Mouse (Mus musculus): Measurements from ENCODE around the gene Obsl1. TPM values are rescaled to one million over a fixed set of nuclear protein-coding genes. Genes with fewer than 3 reads are reported as not detected.

Obsl1 gene
- polyA plus RNA-seq, 1 experiment: 41.1 TPM

GRCm38 (mm10) chr1:75448052-75448431 lies 58.2 kb downstream of the Obsl1 start:
- WGBS: 25% methylated on average over 7 of the region's 7 CpGs
- TF ChIP-seq POLR2A (IDR thresholded peaks at IDR 0.05; ENCODE audit: borderline replicate concordance, insufficient read depth, low read length) (no peak), CTCF (IDR thresholded peaks at IDR 0.05; ENCODE audit: borderline replicate concordance, insufficient read depth, low read depth, low read length) (no peak)
- H3K4me3 ChIP-seq (replicated peaks; ENCODE audit: insufficient read depth, low read depth, low read length): no peak overlapping the region
- H3K4me1 ChIP-seq (ENCODE audit: control insufficient read depth, insufficient read depth, low read length): peaks cover 37% of the 10 kb centered on the region
- H3K27ac ChIP-seq (ENCODE audit: insufficient read depth, low read length): no peak overlapping the region
- DNase-seq: no peak
- H3K27me3 ChIP-seq (ENCODE audit: control insufficient read depth, insufficient read depth, low read length): no peaks in the 10 kb centered on the region; the same call in 1 of the 2 replicates

GRCm38 (mm10) chr1:75447265-75448051 lies 58.8 kb downstream of the Obsl1 start:
- no peaks in the 10 kb centered on the region; the same call in 1 of the 2 replicates for H3K27me3 ChIP-seq (ENCODE audit: control insufficient read depth, insufficient read depth, low read length)
- no peak overlapping the region for H3K4me3 ChIP-seq (replicated peaks; ENCODE audit: insufficient read depth, low read depth, low read length)
- no peak overlapping the region for H3K27ac ChIP-seq (ENCODE audit: insufficient read depth, low read length)
- WGBS: 24% methylated on average over 10 of the region's 10 CpGs
- H3K4me1 ChIP-seq (ENCODE audit: control insufficient read depth, insufficient read depth, low read length): peaks cover 39% of the 10 kb centered on the region
- no peak for TF ChIP-seq CTCF (IDR thresholded peaks at IDR 0.05; ENCODE audit: borderline replicate concordance, insufficient read depth, low read depth, low read length)
- no peak for DNase-seq

GRCm38 (mm10) chr1:75446656-75447055 lies 59.6 kb downstream of the Obsl1 start:
- no peaks in the 10 kb centered on the region; the same call in 1 of the 2 replicates for H3K27me3 ChIP-seq (ENCODE audit: control insufficient read depth, insufficient read depth, low read length)
- WGBS: 45% methylated on average over 20 of the region's 20 CpGs
- DNase-seq: no peak
- H3K27ac ChIP-seq (ENCODE audit: insufficient read depth, low read length): no peak overlapping the region
- TF ChIP-seq CTCF (IDR thresholded peaks at IDR 0.05; ENCODE audit: borderline replicate concordance, insufficient read depth, low read depth, low read length): no peak
- no peak for TF ChIP-seq POLR2A (IDR thresholded peaks at IDR 0.05; ENCODE audit: borderline replicate concordance, insufficient read depth, low read length)
- peaks cover 47% of the 10 kb centered on the region for H3K4me1 ChIP-seq (ENCODE audit: control insufficient read depth, insufficient read depth, low read length)
- no peak overlapping the region for H3K4me3 ChIP-seq (replicated peaks; ENCODE audit: insufficient read depth, low read depth, low read length)

GRCm38 (mm10) chr1:75445751-75446611 lies 60.3 kb downstream of the Obsl1 start:
- H3K4me3 ChIP-seq (replicated peaks; ENCODE audit: insufficient read depth, low read depth, low read length): no peak overlapping the region
- peaks cover 54% of the 10 kb centered on the region for H3K4me1 ChIP-seq (ENCODE audit: control insufficient read depth, insufficient read depth, low read length)
- peak overlapping the region; percentile 95 for H3K27ac ChIP-seq (ENCODE audit: insufficient read depth, low read length)
- no peaks in the 10 kb centered on the region; the same call in 1 of the 2 replicates for H3K27me3 ChIP-seq (ENCODE audit: control insufficient read depth, insufficient read depth, low read length)
- DNase-seq: peak; percentile 83 to 90
- TF ChIP-seq CTCF (IDR thresholded peaks at IDR 0.05; ENCODE audit: borderline replicate concordance, insufficient read depth, low read depth, low read length) (peak; percentile 95), POLR2A (IDR thresholded peaks at IDR 0.05; ENCODE audit: borderline replicate concordance, insufficient read depth, low read length) (peak; percentile 27; the same call in 1 of the 2 replicates)
- WGBS: 6% methylated on average over 22 of the region's 22 CpGs

GRCm38 (mm10) chr1:75445141-75445701 lies 61.0 kb downstream of the Obsl1 start:
- TF ChIP-seq CTCF (IDR thresholded peaks at IDR 0.05; ENCODE audit: borderline replicate concordance, insufficient read depth, low read depth, low read length): no peak
- TF ChIP-seq POLR2A (IDR thresholded peaks at IDR 0.05; ENCODE audit: borderline replicate concordance, insufficient read depth, low read length): no peak
- Histone ChIP-seq H3K4me3 (replicated peaks; ENCODE audit: insufficient read depth, low read depth, low read length) (no peak overlapping the region), H3K27ac (ENCODE audit: insufficient read depth, low read length) (peak overlapping the region; percentile 95), H3K27me3 (ENCODE audit: control insufficient read depth, insufficient read depth, low read length) (no peaks in the 10 kb centered on the region), H3K4me1 (ENCODE audit: control insufficient read depth, insufficient read depth, low read length) (peaks cover 62% of the 10 kb centered on the region)
- peak; percentile 55 to 60 for DNase-seq
- WGBS: 5% methylated on average over 9 of the region's 9 CpGs

GRCm38 (mm10) chr1:75444208-75444607 lies 62.0 kb downstream of the Obsl1 start:
- 24% methylated on average over 3 of the region's 3 CpGs for WGBS
- H3K27ac ChIP-seq (ENCODE audit: insufficient read depth, low read length): peak overlapping the region; percentile 85
- DNase-seq: peak in 1 of 2 experiments; percentile 41
- no peaks in the 10 kb centered on the region for H3K27me3 ChIP-seq (ENCODE audit: control insufficient read depth, insufficient read depth, low read length)
- H3K4me1 ChIP-seq (ENCODE audit: control insufficient read depth, insufficient read depth, low read length): peaks cover 68% of the 10 kb centered on the region
- no peak for TF ChIP-seq CTCF (IDR thresholded peaks at IDR 0.05; ENCODE audit: borderline replicate concordance, insufficient read depth, low read depth, low read length)
- no peak for TF ChIP-seq POLR2A (IDR thresholded peaks at IDR 0.05; ENCODE audit: borderline replicate concordance, insufficient read depth, low read length)
- no peak overlapping the region for H3K4me3 ChIP-seq (replicated peaks; ENCODE audit: insufficient read depth, low read depth, low read length)

- TF ChIP-seq CTCF (IDR thresholded peaks at IDR 0.05; ENCODE audit: borderline replicate concordance, insufficient read depth, low read depth, low read length): no peak
- TF ChIP-seq POLR2A (IDR thresholded peaks at IDR 0.05; ENCODE audit: borderline replicate concordance, insufficient read depth, low read length): no peak
- no peaks in the 10 kb centered on the region for H3K27me3 ChIP-seq (ENCODE audit: control insufficient read depth, insufficient read depth, low read length)
- peak; percentile 78 to 80 for DNase-seq
- WGBS: 8% methylated on average over 13 of the region's 13 CpGs
- H3K27ac ChIP-seq (ENCODE audit: insufficient read depth, low read length): peak overlapping the region; percentile 98
- no peak overlapping the region for H3K4me3 ChIP-seq (replicated peaks; ENCODE audit: insufficient read depth, low read depth, low read length)
- H3K4me1 ChIP-seq (ENCODE audit: control insufficient read depth, insufficient read depth, low read length): peaks cover 74% of the 10 kb centered on the region
These were observed 62.8 kb downstream of the Obsl1 start for GRCm38 (mm10) chr1:75443247-75444024.
